Mouse (Mus musculus) bone marrow, adult 2 months (tissue): ENCODE measurements around the gene Cinp. TPM values are rescaled to one million over a fixed set of nuclear protein-coding genes. Genes with fewer than 3 reads are reported as not detected.
"Not testable (repeated sequence)": the region's sequence is repeated elsewhere in the genome, so short reads cannot be mapped to it uniquely, and the experiment has no call there.

Experiments used
- H3K27ac ChIP-seq: fragments of 200-500 bp; 2 replicates; pipeline ENCODE4 v1.5.1; 2012; ENCODE audit warnings: low read depth, mild to moderate bottlenecking, control low read depth, inconsistent platforms, low read length; ENCODE audit not compliant: control insufficient read depth, poor library complexity, insufficient read depth
- H3K4me1 ChIP-seq: fragments of 200-500 bp; 2 replicates; pipeline ENCODE4 v1.6.1; 2011; ENCODE audit warnings: low read length; ENCODE audit not compliant: control insufficient read depth, insufficient read depth
- H3K4me3 ChIP-seq: fragments of 200-500 bp; replicated peaks from 2 replicates; pipeline ENCODE3; 2011; ENCODE audit warnings: mild to moderate bottlenecking, low read depth, low read length, control low read depth; ENCODE audit not compliant: control insufficient read depth
- CTCF ChIP-seq: fragments of 200-500 bp; IDR thresholded peaks from 2 replicates; pipeline ENCODE4 v1.5.1; 2011; ENCODE audit warnings: low read length, control low read depth; ENCODE audit not compliant: control insufficient read depth, insufficient read depth
- POLR2A ChIP-seq: fragments of 200-500 bp; IDR thresholded peaks from 2 replicates; pipeline ENCODE4 v1.6.1; 2011; ENCODE audit warnings: low read depth, mild to moderate bottlenecking, control low read depth, low read length, borderline replicate concordance; ENCODE audit not compliant: control insufficient read depth
- WGBS: fragments of 180-500 bp; shearing (Covaris S2); methylation state at CpG from one replicate; pipeline ENCODE4 v1.1.7; 2018; 5-methylcytosine and 5-hydroxymethylcytosine counted together
- polyA plus RNA-seq: library from polyadenylated mRNA; stranded (reverse); fragments of >200 nt; gene quantifications from 2 replicates; pipeline ENCODE4 v1.2.4, GENCODE M21; 2011; ENCODE audit warnings: low replicate concordance; ENCODE audit not compliant: missing spikeins, insufficient read depth, insufficient read length

Cinp gene
- polyA plus RNA-seq, 1 experiment = 37.1 TPM

DNA sequence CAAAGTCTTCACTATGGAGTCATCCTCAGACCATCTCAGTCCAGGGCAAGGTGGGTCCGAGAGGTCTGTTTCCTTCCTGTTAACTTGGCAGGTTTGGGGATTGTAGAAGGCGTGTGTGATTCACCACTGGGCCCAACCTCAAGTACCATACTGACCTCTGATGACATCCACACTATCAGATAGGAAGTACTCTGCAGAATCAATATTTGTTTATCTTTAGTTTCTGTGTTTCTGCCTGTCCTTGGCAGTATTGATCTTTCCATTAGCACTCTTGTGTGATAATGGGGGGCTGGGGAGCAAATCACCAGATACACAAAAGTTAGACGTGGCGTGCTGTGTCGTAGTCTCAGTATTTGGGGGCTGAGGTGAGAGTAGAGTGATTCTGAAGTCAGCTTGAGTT lies 17.7 kb downstream of the Cinp start:
- H3K4me3 ChIP-seq = no peak overlapping the region
- H3K27ac ChIP-seq = no peak overlapping the region
- WGBS = 85% methylated on average over 5 of the region's 5 CpGs
- TF ChIP-seq CTCF = no peak
- TF ChIP-seq POLR2A = no peak
- no peaks in the 10 kb centered on the region; the same call in none of the 2 replicates for H3K4me1 ChIP-seq

DNA sequence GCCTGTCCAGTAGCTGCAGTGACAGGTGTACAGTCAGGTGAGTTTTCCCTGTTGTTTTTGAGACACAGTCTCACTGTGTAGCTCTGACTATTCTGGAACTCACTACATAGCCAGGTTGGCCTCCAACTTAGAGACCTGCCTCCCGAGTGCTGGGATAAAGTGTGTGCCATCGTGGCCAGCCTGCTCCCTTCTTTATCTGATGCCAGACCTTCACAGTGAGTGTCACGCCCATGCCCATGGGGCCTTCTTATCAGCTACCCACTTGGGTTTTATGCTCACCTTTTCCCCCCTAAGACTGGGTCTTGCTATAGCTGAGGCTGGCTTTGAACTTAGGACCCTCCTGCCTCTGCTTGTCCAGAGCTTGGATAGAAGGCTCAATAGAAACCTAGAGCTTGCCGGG lies 18.8 kb downstream of the Cinp start:
- no peak overlapping the region for H3K4me3 ChIP-seq
- H3K27ac ChIP-seq = no peak overlapping the region
- no peaks in the 10 kb centered on the region; the same call in none of the 2 replicates for H3K4me1 ChIP-seq
- WGBS = 65% methylated on average over 4 of the region's 4 CpGs
- TF ChIP-seq POLR2A (no peak), CTCF (no peak)

- no peak overlapping the region for H3K27ac ChIP-seq
- TF ChIP-seq POLR2A (no peak), CTCF (no peak)
- H3K4me3 ChIP-seq = no peak overlapping the region
- no peaks in the 10 kb centered on the region; the same call in none of the 2 replicates for H3K4me1 ChIP-seq
- WGBS = 90% methylated on average over 10 of the region's 10 CpGs
Measured at GRCm38 (mm10) chr12:110865989-110866388, 23.0 kb downstream of the Cinp start.

DNA sequence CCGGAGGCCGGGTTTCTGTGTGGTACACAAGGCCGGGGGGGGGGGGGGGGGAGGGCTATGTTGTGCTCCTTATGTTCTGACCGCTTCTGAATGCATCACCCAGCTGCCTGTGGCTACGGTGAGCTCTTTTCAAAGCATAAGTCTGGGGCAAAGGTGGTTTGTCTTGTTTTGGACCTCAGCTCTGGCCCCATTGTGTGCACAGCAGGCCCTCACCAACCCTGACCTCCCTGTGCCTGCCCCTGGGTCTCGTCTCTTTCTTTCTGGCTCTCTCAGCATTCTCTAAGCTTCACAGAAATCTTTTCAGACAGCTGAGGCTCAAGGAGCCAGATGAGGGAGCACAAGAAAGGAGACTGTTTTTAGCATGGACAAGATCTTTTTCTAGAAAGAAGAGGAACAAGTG lies 23.4 kb downstream of the Cinp start:
- H3K4me1 ChIP-seq = no peaks in the 10 kb centered on the region; the same call in none of the 2 replicates
- H3K27ac ChIP-seq = no peak overlapping the region
- no peak for TF ChIP-seq CTCF
- TF ChIP-seq POLR2A = no peak
- 91% methylated on average over 6 of the region's 6 CpGs for WGBS
- H3K4me3 ChIP-seq = no peak overlapping the region

GRCm38 (mm10) chr12:110864008-110864407 lies 24.9 kb downstream of the Cinp start:
- Histone ChIP-seq H3K4me3 (no peak overlapping the region), H3K4me1 (no peaks in the 10 kb centered on the region), H3K27ac (no peak overlapping the region)
- no peak for TF ChIP-seq POLR2A
- TF ChIP-seq CTCF = no peak
- WGBS = 84% methylated on average over 6 of the region's 6 CpGs

DNA sequence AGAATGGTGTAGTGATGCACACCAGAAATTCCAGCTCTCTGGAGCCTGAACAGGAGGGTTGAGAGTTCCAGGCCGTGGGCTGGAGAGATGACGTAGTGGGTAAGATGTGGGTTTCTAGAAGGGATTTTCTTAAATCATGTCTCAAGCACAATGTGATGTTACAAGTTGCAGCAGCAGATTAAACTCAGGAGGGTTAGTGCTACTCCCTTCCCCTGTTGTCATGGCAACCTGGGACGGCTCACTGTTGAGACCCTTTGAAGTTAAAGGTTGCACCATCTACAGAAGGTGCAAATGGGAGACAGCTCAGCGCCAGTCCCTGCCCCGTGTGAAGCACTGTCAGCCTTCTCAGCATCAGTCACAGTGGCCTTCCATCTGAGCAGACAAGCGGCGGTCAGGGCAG lies 27.7 kb downstream of the Cinp start:
- WGBS = 80% methylated on average over 7 of the region's 7 CpGs
- TF ChIP-seq POLR2A = no peak
- no peak for TF ChIP-seq CTCF

GRCm38 (mm10) chr12:110860293-110860692 lies 28.7 kb downstream of the Cinp start:
- no peak for TF ChIP-seq CTCF
- no peak for TF ChIP-seq POLR2A
- H3K4me1 ChIP-seq = no peaks in the 10 kb centered on the region
- no peak overlapping the region for H3K4me3 ChIP-seq
- no peak overlapping the region for H3K27ac ChIP-seq

More for the DNA sequence above, 27.7 kb downstream of the Cinp start:
- Histone ChIP-seq H3K27ac (no peak overlapping the region), H3K4me3 (no peak overlapping the region), H3K4me1 (no peaks in the 10 kb centered on the region)

GRCm38 (mm10) chr12:110858681-110859080 lies 30.3 kb downstream of the Cinp start:
- not testable (repeated sequence) for H3K4me3 ChIP-seq, H3K27ac ChIP-seq, H3K4me1 ChIP-seq
- WGBS = 95% methylated on average over 15 of the region's 15 CpGs

- Histone ChIP-seq H3K4me1 (no peaks in the 10 kb centered on the region; the same call in 1 of the 2 replicates), H3K4me3 (no peak overlapping the region), H3K27ac (no peak overlapping the region)
- WGBS = 34% methylated on average over 7 of the region's 7 CpGs
- TF ChIP-seq CTCF = no peak
- no peak for TF ChIP-seq POLR2A
Measured at GRCm38 (mm10) chr12:110857196-110857595, 31.7 kb downstream of the Cinp start.
